Mouse (Mus musculus): ENCODE measurements at regions not wholly inside any gene's neighbourhood (a gene's known extent, or its start where the extent isn't known, plus 50 kb on each side); places are given as distances from the start of the nearest gene placed in this dataset.

DNA sequence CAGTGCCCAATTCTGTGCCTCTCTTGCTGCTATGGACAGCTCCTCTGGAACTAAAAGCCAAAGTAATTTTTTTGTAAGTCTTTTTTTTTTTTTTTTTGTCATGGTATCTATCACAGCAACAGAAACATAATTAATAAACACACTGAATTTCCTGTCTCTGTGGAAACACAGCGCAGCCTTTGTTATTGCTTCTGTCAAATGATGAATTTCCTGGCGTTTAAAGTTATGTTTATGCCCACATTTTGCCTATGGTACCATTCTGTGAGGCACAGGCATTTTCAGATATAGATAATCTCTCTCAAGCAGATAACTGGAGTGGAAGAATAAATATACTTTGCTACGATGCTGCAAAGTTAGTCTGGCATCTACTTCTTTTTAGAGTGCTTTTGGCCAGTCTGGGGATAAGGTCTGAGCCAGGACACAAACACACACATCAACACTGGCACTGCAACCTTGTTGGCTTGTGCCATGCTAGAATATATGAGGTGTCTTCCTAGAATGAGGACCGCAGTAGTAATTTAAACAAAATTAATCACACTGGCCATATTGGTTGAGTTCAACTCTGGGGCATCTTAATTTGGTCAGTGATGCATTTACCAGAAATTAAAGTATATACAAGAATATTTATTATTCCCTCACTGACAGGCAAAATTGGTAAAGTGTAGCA is 227.9 kb upstream of the Gk2 start:
- 68% methylated on average over 4 of the region's 4 CpGs for WGBS
- Histone ChIP-seq H3K9me3 (replicated peaks; ENCODE audit: low read length) (no peaks in the 10 kb centered on the region), H3K4me1 (replicated peaks; ENCODE audit: insufficient read depth, low read length) (no peaks in the 10 kb centered on the region), H3K36me3 (ENCODE audit: insufficient read depth, low read length) (no peaks in the 10 kb centered on the region), H3K27ac (no peak overlapping the region), H3K27me3 (ENCODE audit: insufficient read depth, low read length) (no peaks in the 10 kb centered on the region), H3K4me3 (replicated peaks; ENCODE audit: low read depth, low read length) (no peak overlapping the region), H3K9ac (ENCODE audit: low read depth, low read length) (no peak overlapping the region), H3K4me2 (ENCODE audit: low read length) (no peak overlapping the region)
- no peak for ATAC-seq (replicated peaks; ENCODE audit: low FRiP score, low read depth)
- TF ChIP-seq CTCF (IDR thresholded peaks at IDR 0.05; ENCODE audit: low read depth) = no peak
- no peak for DNase-seq (ENCODE audit: low spot score)

DNA sequence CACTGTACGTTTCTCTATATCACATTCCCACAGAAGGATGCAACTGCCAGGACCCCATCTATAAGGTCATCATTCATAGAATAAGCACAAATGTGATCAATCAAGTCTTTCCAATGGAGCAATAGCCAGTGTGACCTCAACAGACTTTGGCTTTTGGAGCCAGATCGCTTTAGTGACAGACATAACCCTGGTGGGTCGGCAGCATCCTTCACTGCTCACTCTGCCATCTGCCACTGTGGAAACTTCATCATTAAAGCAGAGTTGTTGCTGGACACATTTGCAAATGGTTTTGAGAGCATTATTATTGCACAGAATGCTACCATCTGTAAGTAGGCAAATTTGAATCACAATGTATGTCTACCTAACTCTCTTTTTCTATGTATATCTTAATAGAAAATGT is 212.9 kb upstream of the Gk2 start:
- Histone ChIP-seq H3K4me2 (ENCODE audit: low read length) (no peak overlapping the region), H3K9me3 (replicated peaks; ENCODE audit: low read length) (no peaks in the 10 kb centered on the region), H3K27ac (no peak overlapping the region), H3K36me3 (ENCODE audit: insufficient read depth, low read length) (no peaks in the 10 kb centered on the region), H3K4me1 (replicated peaks; ENCODE audit: insufficient read depth, low read length) (no peaks in the 10 kb centered on the region), H3K27me3 (ENCODE audit: insufficient read depth, low read length) (no peaks in the 10 kb centered on the region), H3K9ac (ENCODE audit: low read depth, low read length) (no peak overlapping the region), H3K4me3 (replicated peaks; ENCODE audit: low read depth, low read length) (no peak overlapping the region)
- ATAC-seq (replicated peaks; ENCODE audit: low FRiP score, low read depth) (no peak), DNase-seq (ENCODE audit: low spot score) (no peak)
- TF ChIP-seq CTCF (IDR thresholded peaks at IDR 0.05; ENCODE audit: low read depth) = no peak
- WGBS = 80% methylated on average over 3 of the region's 3 CpGs

DNA sequence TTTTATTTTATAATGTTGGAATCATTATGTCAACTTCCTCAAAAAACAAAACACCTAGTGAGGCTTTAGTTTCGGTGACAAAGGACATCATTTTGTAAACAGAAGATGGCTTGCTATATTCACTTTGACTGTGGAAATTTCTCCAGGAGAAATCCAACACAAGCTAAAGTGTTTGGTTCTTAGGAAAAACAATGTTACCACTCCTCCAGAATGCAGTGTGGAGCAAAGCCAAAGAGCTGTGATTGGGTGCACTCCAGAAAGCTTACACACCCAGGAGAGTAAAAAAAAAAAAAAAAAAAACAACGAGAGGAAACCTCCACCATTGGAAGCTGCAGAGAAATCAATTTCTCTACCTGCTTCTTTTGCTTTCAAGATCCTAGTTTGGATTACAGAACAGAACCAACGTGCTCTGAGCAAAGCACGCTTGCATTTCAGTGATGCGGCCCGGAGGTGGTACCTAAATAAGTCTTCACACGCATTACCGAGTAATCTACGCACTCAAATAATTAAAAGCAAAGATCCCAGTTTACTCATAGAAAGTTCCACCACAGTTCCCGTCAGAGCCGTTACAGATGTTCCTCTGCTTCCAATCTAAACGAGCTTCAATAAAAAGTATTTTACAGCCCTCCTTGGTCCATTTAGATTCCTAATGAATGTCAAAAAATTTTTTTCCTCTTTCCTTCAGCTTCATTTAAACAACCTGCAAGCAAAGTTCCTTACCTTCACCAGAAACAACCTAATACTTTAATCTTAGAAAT is 199.5 kb upstream of the Gk2 start:
- H3K4me1 ChIP-seq (replicated peaks; ENCODE audit: insufficient read depth, low read length) = no peaks in the 10 kb centered on the region
- no peaks in the 10 kb centered on the region for H3K9me3 ChIP-seq (replicated peaks; ENCODE audit: low read length)
- 70% methylated on average over 12 of the region's 12 CpGs for WGBS
- TF ChIP-seq CTCF (IDR thresholded peaks at IDR 0.05; ENCODE audit: low read depth) = no peak
- no peak overlapping the region for H3K4me2 ChIP-seq (ENCODE audit: low read length)
- H3K27me3 ChIP-seq (ENCODE audit: insufficient read depth, low read length) = no peaks in the 10 kb centered on the region
- H3K9ac ChIP-seq (ENCODE audit: low read depth, low read length) = no peak overlapping the region
- H3K27ac ChIP-seq = no peak overlapping the region
- no peak overlapping the region for H3K4me3 ChIP-seq (replicated peaks; ENCODE audit: low read depth, low read length)
- no peak for DNase-seq (ENCODE audit: low spot score)
- ATAC-seq (replicated peaks; ENCODE audit: low FRiP score, low read depth) = no peak
- H3K36me3 ChIP-seq (ENCODE audit: insufficient read depth, low read length) = no peaks in the 10 kb centered on the region

DNA sequence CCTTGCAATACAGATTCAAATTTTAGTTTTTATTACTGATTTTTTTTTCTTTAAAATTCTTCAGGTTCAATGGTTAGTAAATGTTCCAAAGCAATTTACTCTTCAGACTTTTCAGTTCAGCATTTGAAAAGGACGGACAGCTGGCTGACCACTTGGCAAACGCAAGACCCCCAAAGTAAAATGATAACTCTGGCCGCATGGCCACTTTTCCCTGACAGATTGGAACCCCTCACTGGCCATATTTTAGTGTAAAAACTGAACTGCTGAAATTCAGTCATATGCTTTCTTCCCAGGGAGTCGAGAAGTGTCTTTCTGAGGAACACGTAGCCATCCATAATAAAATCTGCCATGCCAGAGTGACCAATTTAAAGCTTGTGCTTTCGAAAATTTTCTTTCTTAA is 198.4 kb upstream of the Gk2 start:
- Histone ChIP-seq H3K27ac (no peak overlapping the region), H3K9me3 (replicated peaks; ENCODE audit: low read length) (no peaks in the 10 kb centered on the region), H3K27me3 (ENCODE audit: insufficient read depth, low read length) (no peaks in the 10 kb centered on the region), H3K4me2 (ENCODE audit: low read length) (no peak overlapping the region), H3K4me3 (replicated peaks; ENCODE audit: low read depth, low read length) (no peak overlapping the region), H3K9ac (ENCODE audit: low read depth, low read length) (no peak overlapping the region), H3K4me1 (replicated peaks; ENCODE audit: insufficient read depth, low read length) (no peaks in the 10 kb centered on the region), H3K36me3 (ENCODE audit: insufficient read depth, low read length) (no peaks in the 10 kb centered on the region)
- no peak for DNase-seq (ENCODE audit: low spot score)
- TF ChIP-seq CTCF (IDR thresholded peaks at IDR 0.05; ENCODE audit: low read depth) = no peak
- no peak for ATAC-seq (replicated peaks; ENCODE audit: low FRiP score, low read depth)
- 86% methylated on average over 6 of the region's 6 CpGs for WGBS

DNA sequence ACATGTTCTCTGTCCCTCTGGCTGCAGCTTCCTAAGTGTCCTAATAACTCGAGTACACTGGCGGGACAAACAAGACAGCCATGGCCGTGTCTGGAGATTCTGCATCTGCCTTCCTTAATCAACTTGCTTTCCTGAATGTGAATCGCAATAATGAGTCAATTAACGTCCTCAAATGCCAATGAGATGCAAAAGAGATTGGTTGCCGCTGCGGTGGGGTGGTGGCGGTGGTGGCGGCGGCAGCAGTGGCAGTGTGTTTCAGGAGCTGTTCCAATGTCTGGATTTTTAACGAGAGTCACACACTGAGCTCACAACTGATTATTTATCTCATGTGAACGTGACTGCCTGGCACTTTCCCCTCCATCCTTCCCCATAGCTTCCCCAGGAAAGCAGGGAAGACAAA is 197.6 kb upstream of the Gk2 start:
- H3K9me3 ChIP-seq (replicated peaks; ENCODE audit: low read length) = no peaks in the 10 kb centered on the region
- no peaks in the 10 kb centered on the region for H3K36me3 ChIP-seq (ENCODE audit: insufficient read depth, low read length)
- H3K4me3 ChIP-seq (replicated peaks; ENCODE audit: low read depth, low read length) = no peak overlapping the region
- DNase-seq (ENCODE audit: low spot score) (no peak), ATAC-seq (replicated peaks; ENCODE audit: low FRiP score, low read depth) (no peak)
- H3K4me1 ChIP-seq (replicated peaks; ENCODE audit: insufficient read depth, low read length) = no peaks in the 10 kb centered on the region
- no peak for TF ChIP-seq CTCF (IDR thresholded peaks at IDR 0.05; ENCODE audit: low read depth)
- no peak overlapping the region for H3K4me2 ChIP-seq (ENCODE audit: low read length)
- no peak overlapping the region for H3K9ac ChIP-seq (ENCODE audit: low read depth, low read length)
- H3K27ac ChIP-seq = no peak overlapping the region
- WGBS = 53% methylated on average over 12 of the region's 12 CpGs
- no peaks in the 10 kb centered on the region for H3K27me3 ChIP-seq (ENCODE audit: insufficient read depth, low read length)

DNA sequence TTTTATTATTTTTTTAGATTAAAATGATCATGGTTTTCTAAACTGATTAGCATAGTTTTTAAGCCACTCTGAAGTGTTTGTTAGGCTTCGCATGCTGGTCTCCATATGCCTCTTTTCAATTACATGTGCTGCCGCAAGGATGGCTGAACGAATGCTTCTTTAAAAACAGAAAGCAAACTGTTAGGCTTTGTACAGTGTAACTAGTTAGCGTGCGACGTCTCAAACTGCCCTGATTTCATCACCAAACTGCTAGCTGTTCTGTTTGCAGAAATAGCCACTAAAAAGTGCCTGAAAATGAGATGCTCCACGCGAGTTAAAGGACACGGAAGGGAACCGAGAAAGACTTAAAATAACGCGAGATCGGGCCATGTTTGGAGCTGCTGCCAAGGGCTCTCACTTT is 185.4 kb upstream of the Gk2 start:
- no peak for ATAC-seq (replicated peaks; ENCODE audit: low FRiP score, low read depth)
- no peak for DNase-seq (ENCODE audit: low spot score)
- H3K4me2 ChIP-seq (ENCODE audit: low read length) = no peak overlapping the region
- H3K4me3 ChIP-seq (replicated peaks; ENCODE audit: low read depth, low read length) = no peak overlapping the region
- no peaks in the 10 kb centered on the region for H3K27me3 ChIP-seq (ENCODE audit: insufficient read depth, low read length)
- no peak for TF ChIP-seq CTCF (IDR thresholded peaks at IDR 0.05; ENCODE audit: low read depth)
- no peaks in the 10 kb centered on the region for H3K9me3 ChIP-seq (replicated peaks; ENCODE audit: low read length)
- H3K36me3 ChIP-seq (ENCODE audit: insufficient read depth, low read length) = no peaks in the 10 kb centered on the region
- H3K4me1 ChIP-seq (replicated peaks; ENCODE audit: insufficient read depth, low read length) = no peaks in the 10 kb centered on the region
- no peak overlapping the region for H3K9ac ChIP-seq (ENCODE audit: low read depth, low read length)
- no peak overlapping the region for H3K27ac ChIP-seq
- 87% methylated on average over 13 of the region's 13 CpGs for WGBS

Measured in kidney, postnatal 0 days (tissue).